Mouse (Mus musculus) liver, embryonic 15.5 days (tissue): ENCODE measurements around the gene Ano8. TPM values are rescaled to one million over a fixed set of nuclear protein-coding genes. Genes with fewer than 3 reads are reported as not detected.
A peak's percentile ranks its signal among the peaks of the same experiment; 100 is the strongest.

Source experiments
- ATAC-seq: fragments of 200-750 bp; cut with Nextera tagmentation; 2 replicates; pipeline ENCODE4 v1.8.0; 2017; ENCODE audit warnings: moderate number of reproducible peaks, mild to moderate bottlenecking, moderate library complexity; ENCODE audit not compliant: insufficient read depth
- H3K27ac ChIP-seq: fragments of 300-500 bp; sonication (generic); replicated peaks from 2 replicates; pipeline ENCODE4 v1.5.1; 2015; ENCODE audit warnings: mild to moderate bottlenecking, inconsistent platforms
- H3K27me3 ChIP-seq: fragments of 300-500 bp; sonication (generic); 2 replicates; pipeline ENCODE4 v1.6.1; 2015; ENCODE audit warnings: mild to moderate bottlenecking, inconsistent platforms
- H3K36me3 ChIP-seq: fragments of 300-500 bp; sonication (generic); replicated peaks from 2 replicates; pipeline ENCODE4 v1.6.1; 2015; ENCODE audit warnings: moderate library complexity, mild to moderate bottlenecking, inconsistent platforms
- H3K4me1 ChIP-seq: fragments of 300-500 bp; sonication (generic); replicated peaks from 2 replicates; pipeline ENCODE4 v1.6.1; 2015; ENCODE audit warnings: inconsistent platforms
- H3K4me2 ChIP-seq: fragments of 300-500 bp; sonication (generic); 2 replicates; pipeline ENCODE4 v1.6.1; 2015; ENCODE audit warnings: moderate library complexity, mild to moderate bottlenecking, inconsistent platforms
- H3K4me3 ChIP-seq: fragments of 300-500 bp; sonication (generic); replicated peaks from 2 replicates; pipeline ENCODE4 v1.5.1; 2015; ENCODE audit warnings: mild to moderate bottlenecking, inconsistent platforms
- H3K9ac ChIP-seq: fragments of 300-500 bp; sonication (generic); 2 replicates; pipeline ENCODE4 v1.6.1; 2015; ENCODE audit warnings: moderate library complexity, mild to moderate bottlenecking, inconsistent platforms
- H3K9me3 ChIP-seq: fragments of 300-500 bp; sonication (generic); replicated peaks from 2 replicates; pipeline ENCODE4 v1.6.1; 2016; ENCODE audit warnings: inconsistent platforms
- WGBS: fragments of 180-500 bp; shearing (Covaris S2); methylation state at CpG from one replicate; pipeline ENCODE4 v1.1.7; 2015; ENCODE audit warnings: mixed read lengths; ENCODE audit not compliant: insufficient replicate concordance; 5-methylcytosine and 5-hydroxymethylcytosine counted together
- polyA plus RNA-seq: library from polyadenylated mRNA; unstranded; fragments of >200 nt; fragmentation: Nextera tagmentation; extraction: Ambion mirVana; gene quantifications from 2 replicates; pipeline ENCODE4 v1.2.1, GENCODE M21; 2015

Gene Ano8
- polyA plus RNA-seq, 1 experiment from 2014 or later: 0.15 TPM

DNA sequence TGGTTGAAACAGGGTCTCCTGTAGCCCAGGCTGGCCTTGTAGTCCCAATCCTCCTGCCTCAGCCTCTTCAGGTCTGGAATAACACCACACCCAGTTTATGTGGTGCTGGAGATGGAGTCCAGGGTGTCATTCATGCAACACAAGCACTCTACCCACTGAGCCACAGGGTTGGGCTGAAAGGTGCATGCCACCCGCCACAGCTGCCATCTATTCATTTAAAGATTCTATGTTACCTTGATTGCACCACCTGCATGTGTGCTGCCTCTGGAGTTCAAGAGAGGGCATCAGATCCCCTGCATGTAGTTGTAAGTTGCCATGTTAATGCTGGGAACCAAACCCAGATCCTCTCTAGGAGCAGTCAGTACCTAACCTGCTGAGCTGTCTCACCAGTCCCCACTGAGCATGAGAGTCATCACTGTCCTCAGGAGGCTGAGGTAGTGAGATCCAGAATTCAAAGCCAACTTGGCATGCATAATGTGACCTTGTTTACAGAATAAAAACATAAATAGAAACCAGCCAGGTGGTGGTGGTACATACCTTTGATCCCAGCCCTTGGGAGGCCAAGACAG, 11.4 kb upstream of the Ano8 start:
- no peak for ATAC-seq
- H3K4me2 ChIP-seq: no peak overlapping the region
- H3K4me3 ChIP-seq: no peak overlapping the region
- 66% methylated on average over 1 of the region's 1 CpGs for WGBS
- peaks cover 17% of the 10 kb centered on the region for H3K36me3 ChIP-seq
- no peaks in the 10 kb centered on the region for H3K27me3 ChIP-seq
- H3K9me3 ChIP-seq: no peaks in the 10 kb centered on the region
- peaks cover 30% of the 10 kb centered on the region for H3K4me1 ChIP-seq
- no peak overlapping the region for H3K27ac ChIP-seq
- no peak overlapping the region for H3K9ac ChIP-seq

DNA sequence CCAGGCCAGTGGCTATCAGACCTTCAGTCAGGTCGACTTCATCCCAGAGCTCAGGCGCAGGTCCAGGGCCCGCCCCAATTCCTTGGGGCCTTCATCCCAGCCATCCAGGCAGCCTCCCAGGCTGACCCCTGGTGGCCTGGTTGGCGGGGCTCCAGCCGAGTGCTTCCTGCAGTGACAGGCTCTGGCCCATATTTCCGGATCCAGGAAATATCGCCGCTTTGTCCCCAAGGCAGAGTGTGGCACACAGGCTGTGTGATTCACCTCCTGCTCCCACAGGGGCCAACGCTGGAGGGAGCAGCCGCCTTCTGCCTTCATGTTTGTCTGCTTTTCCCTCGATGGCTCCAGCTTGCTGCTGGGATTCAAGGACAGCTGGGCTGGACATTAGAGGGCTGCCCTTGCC, 10.7 kb upstream of the Ano8 start:
- Histone ChIP-seq H3K27me3 (no peaks in the 10 kb centered on the region), H3K27ac (no peak overlapping the region), H3K9ac (no peak overlapping the region), H3K9me3 (no peaks in the 10 kb centered on the region), H3K4me1 (peaks cover 30% of the 10 kb centered on the region), H3K36me3 (peaks cover 19% of the 10 kb centered on the region), H3K4me2 (no peak overlapping the region), H3K4me3 (no peak overlapping the region)
- 49% methylated on average over 11 of the region's 11 CpGs for WGBS
- ATAC-seq: no peak; the same call in 1 of the 2 replicates

DNA sequence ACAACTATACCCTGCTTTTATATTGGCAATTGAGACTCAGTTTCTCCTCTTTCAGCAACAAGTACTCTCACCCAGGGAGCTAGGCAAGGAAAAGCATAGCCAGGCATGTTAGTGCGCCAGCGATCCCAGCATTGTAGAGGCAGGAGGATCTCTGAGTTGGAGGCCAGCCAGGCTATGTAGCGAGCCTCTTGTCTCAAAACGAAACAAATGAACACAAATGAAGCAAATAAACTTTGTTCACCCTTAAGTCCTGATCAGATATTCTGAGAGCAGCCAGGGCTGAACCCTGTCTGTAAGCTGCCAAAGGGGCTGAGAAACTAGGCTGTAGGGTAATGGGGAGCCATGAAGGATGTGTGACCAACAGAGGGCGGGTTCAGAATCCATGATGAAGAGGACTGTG, 10.0 kb upstream of the Ano8 start:
- no peak overlapping the region for H3K9ac ChIP-seq
- no peak for ATAC-seq
- H3K36me3 ChIP-seq: peaks cover 26% of the 10 kb centered on the region
- H3K4me1 ChIP-seq: peaks cover 30% of the 10 kb centered on the region
- H3K27ac ChIP-seq: no peak overlapping the region
- H3K27me3 ChIP-seq: no peaks in the 10 kb centered on the region
- WGBS: 75% methylated on average over 5 of the region's 5 CpGs
- H3K4me2 ChIP-seq: no peak overlapping the region
- no peaks in the 10 kb centered on the region for H3K9me3 ChIP-seq
- no peak overlapping the region for H3K4me3 ChIP-seq

DNA sequence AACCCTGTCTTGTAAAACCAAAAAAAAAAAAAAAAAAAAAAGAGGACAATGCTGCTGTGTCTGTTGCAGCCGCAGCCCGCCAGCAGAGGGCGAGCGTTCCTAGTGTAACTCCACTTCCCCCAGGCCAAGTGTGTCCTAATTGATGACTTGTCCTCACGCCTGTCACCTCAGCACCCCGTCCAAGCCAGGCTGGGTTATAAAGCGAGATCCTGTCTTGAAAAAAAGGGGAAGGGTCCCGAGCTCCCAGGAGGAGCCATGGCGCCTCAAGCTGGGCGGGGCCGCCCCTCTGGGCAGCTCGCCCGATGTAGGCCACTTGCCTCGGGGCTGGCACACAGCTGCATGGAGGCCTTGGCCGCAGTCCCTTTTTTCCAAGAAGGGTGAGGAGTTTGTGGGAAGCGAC, 9.3 kb upstream of the Ano8 start:
- Histone ChIP-seq H3K4me1 (peaks cover 32% of the 10 kb centered on the region), H3K4me2 (no peak overlapping the region)

DNA sequence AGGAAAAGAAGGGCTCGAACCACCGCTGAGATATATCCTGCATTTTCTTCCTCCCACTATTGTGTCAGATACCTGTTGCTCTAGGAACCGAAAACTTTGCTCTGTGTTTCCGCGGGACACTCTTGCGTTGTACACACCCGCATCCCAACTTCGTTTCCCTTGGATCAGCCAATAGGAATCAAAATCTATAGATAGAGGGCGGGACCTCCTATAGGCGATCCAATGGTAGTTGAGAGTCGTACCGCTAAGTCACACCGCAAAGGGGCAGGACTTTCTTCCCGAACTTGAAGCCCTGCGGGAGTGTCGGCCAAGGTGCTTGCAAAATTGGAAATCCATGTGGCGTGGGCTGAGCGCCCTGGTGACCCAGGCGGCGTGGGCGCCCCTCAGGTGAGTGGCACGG, 2.7 kb upstream of the Ano8 start:
- Histone ChIP-seq H3K27me3 (peaks cover 5% of the 10 kb centered on the region; the same call in 1 of the 2 replicates), H3K9me3 (no peaks in the 10 kb centered on the region), H3K4me1 (peaks cover 49% of the 10 kb centered on the region), H3K4me2 (peak overlapping the region; percentile 99), H3K9ac (peak overlapping the region; percentile 72), H3K36me3 (peaks cover 23% of the 10 kb centered on the region), H3K4me3 (peak overlapping the region; percentile 79), H3K27ac (peak overlapping the region; percentile 82)
- under 1% methylated on average over 22 of the region's 22 CpGs for WGBS
- ATAC-seq: peak; percentile 91

More for the DNA sequence above, 9.3 kb upstream of the Ano8 start:
- no peak for ATAC-seq
- Histone ChIP-seq H3K9ac (no peak overlapping the region), H3K27me3 (no peaks in the 10 kb centered on the region), H3K27ac (no peak overlapping the region), H3K9me3 (no peaks in the 10 kb centered on the region), H3K4me3 (no peak overlapping the region), H3K36me3 (peaks cover 29% of the 10 kb centered on the region)
- WGBS: 29% methylated on average over 16 of the region's 16 CpGs

DNA sequence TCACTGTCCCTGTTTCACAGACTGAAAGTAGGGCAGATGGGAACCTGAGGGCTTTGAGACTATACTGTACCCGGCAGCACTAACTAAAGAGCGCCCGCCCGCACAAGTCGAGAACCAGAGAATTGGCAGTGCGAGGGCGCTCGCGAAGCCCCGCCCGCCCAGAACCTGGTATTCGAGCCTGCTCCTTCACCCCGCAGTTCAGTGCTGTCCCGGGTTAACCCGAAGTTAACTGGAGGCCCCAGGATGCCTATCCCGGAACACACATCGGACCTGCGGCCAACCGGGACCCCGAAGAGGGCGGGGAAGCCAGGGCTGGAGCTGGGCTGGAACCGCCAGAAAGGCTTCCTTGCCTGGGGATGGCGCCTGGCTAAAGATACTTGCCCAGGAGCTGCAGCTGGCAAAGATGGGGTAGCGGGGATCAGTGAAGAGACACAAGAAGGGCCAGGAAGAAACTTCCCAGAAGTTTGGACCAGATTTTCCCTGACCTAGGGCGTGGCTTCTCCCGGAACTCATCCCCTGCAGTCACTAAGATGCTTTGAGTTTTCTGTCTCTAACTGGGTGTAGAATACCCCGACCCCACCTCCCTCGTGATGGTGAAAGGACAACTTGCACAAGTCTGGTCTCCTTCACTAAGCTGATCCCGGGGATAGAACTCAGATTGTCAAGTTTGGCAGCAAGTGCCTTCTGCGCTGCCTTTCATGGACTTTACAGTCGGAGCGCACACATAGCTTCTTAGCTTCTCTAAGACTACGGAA, 2.1 kb upstream of the Ano8 start, which contains the start of gene Gtpbp3:
Gene Gtpbp3, plus strand, starts transcription at position 413 of the 755 bp plus-strand sequence.
- ATAC-seq: peak; percentile 23
- H3K27ac ChIP-seq: peak within 1 kb of the TSS; percentile 82
- no peaks in the 10 kb centered on the region for H3K9me3 ChIP-seq
- peak within 1 kb of the TSS; percentile 79 for H3K4me3 ChIP-seq
- H3K36me3 ChIP-seq: peaks cover 19% of the 10 kb centered on the region
- peak within 1 kb of the TSS; percentile 72 for H3K9ac ChIP-seq
- under 1% methylated on average over 33 of the region's 33 CpGs for WGBS
- peaks cover 5% of the 10 kb centered on the region; the same call in 1 of the 2 replicates for H3K27me3 ChIP-seq
- peak within 1 kb of the TSS; percentile 99 for H3K4me2 ChIP-seq
- H3K4me1 ChIP-seq: peaks cover 46% of the 10 kb centered on the region

DNA sequence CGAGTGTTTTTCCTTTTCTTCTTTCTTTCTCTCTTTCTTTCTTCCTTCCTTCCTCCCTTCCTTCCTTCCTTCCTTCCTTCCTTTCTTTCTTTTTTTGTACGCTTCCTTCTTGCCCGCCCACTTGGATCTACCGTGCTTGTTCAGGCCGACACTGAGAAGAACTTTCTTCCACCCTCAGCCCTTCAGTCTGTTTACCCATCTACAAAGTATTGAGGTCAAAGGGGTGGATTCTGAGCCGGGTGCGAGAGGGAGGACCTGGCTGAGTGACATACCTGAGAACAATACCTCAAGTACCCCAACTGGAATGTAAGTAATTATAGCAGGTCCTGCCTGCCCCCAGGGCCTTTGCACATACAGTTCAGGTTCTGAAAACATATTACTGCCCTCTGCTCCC, 370 bp upstream of the Ano8 start:
- peaks cover 11% of the 10 kb centered on the region for H3K27me3 ChIP-seq
- H3K9ac ChIP-seq: no peak overlapping the region
- H3K27ac ChIP-seq: no peak overlapping the region
- H3K9me3 ChIP-seq: no peaks in the 10 kb centered on the region
- peaks cover 7% of the 10 kb centered on the region; the same call in 1 of the 2 replicates for H3K36me3 ChIP-seq
- ATAC-seq: no peak
- peak overlapping the region; percentile 62 for H3K4me3 ChIP-seq
- peaks cover 46% of the 10 kb centered on the region for H3K4me1 ChIP-seq
- WGBS: 28% methylated on average over 7 of the region's 7 CpGs
- peak overlapping the region; percentile 86 for H3K4me2 ChIP-seq

DNA sequence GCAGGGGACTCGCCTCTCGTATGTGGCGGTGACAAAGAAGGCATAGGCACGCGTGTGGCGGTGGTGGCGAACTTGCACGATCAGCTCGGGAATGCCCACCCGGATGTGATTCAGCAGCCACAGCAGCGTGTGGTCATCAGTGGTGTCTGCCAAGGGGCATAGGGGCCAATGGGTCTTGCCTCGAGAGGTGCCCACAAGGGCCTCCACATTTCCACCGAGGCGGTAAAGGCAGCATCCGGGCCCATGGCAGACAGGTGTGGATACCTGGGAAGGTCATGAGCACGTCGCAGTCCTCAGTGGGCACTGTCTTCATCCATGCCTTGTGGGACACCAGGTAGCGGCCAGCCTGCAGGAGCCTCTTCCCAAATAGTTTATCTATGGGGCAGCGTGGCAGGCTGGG, 1.0 kb downstream of the Ano8 start:
- Histone ChIP-seq H3K27me3 (peaks cover 15% of the 10 kb centered on the region), H3K9me3 (no peaks in the 10 kb centered on the region), H3K9ac (no peak overlapping the region), H3K4me3 (no peak overlapping the region), H3K4me1 (peaks cover 54% of the 10 kb centered on the region), H3K36me3 (no peaks in the 10 kb centered on the region), H3K4me2 (no peak overlapping the region; the same call in 1 of the 2 replicates), H3K27ac (no peak overlapping the region)
- WGBS: 85% methylated on average over 19 of the region's 19 CpGs
- ATAC-seq: no peak

DNA sequence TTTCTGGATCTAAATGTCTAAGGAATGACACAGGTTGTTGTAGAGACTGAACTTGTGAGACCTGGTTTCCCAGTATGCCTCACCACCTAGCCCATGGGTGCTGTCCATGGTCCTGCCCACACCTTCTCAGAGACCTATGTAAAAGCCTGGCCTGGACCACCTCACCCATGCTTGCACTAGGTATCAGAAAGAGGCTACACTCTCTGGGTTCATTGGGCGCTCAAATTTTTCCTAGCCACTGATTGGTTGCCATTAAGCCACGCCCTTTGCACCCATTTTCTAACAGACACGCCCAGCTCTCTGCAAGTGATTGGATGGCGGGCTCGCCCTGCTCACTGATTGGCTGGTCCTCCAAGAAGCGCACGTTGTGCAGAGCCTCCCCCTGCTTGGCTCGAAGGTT, 1.8 kb downstream of the Ano8 start:
- H3K9ac ChIP-seq: no peak overlapping the region
- H3K4me2 ChIP-seq: no peak overlapping the region
- 47% methylated on average over 8 of the region's 8 CpGs for WGBS
- no peak overlapping the region for H3K27ac ChIP-seq
- H3K4me3 ChIP-seq: no peak overlapping the region
- ATAC-seq: no peak
- no peaks in the 10 kb centered on the region for H3K9me3 ChIP-seq
- H3K36me3 ChIP-seq: no peaks in the 10 kb centered on the region
- peaks cover 47% of the 10 kb centered on the region for H3K4me1 ChIP-seq
- H3K27me3 ChIP-seq: peaks cover 15% of the 10 kb centered on the region

DNA sequence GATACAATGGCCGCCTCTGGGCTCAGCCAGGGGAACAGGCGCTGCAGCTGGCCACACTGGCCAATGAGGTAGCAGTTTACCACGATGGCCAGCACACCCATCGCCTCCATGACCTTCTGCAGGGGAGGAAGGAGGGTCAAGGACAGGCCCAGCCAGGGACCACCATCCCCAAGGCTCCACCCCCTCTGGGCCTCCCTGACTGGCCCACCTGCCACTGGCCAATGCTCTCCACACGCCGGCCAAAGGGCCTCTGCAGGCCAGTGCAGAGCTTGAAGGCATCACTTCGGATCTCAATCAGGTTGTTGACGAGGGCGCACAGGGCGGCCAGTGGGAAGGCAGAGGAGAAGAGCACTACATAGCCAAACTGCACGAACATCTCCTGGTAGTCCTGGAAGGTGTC, 6.8 kb downstream of the Ano8 start:
- no peaks in the 10 kb centered on the region for H3K9me3 ChIP-seq
- peaks cover 39% of the 10 kb centered on the region for H3K4me1 ChIP-seq
- no peak overlapping the region for H3K4me3 ChIP-seq
- H3K9ac ChIP-seq: no peak overlapping the region
- no peak overlapping the region for H3K4me2 ChIP-seq
- 75% methylated on average over 11 of the region's 11 CpGs for WGBS
- ATAC-seq: no peak
- peaks cover 15% of the 10 kb centered on the region for H3K36me3 ChIP-seq
- peaks cover 25% of the 10 kb centered on the region for H3K27me3 ChIP-seq
- no peak overlapping the region for H3K27ac ChIP-seq

DNA sequence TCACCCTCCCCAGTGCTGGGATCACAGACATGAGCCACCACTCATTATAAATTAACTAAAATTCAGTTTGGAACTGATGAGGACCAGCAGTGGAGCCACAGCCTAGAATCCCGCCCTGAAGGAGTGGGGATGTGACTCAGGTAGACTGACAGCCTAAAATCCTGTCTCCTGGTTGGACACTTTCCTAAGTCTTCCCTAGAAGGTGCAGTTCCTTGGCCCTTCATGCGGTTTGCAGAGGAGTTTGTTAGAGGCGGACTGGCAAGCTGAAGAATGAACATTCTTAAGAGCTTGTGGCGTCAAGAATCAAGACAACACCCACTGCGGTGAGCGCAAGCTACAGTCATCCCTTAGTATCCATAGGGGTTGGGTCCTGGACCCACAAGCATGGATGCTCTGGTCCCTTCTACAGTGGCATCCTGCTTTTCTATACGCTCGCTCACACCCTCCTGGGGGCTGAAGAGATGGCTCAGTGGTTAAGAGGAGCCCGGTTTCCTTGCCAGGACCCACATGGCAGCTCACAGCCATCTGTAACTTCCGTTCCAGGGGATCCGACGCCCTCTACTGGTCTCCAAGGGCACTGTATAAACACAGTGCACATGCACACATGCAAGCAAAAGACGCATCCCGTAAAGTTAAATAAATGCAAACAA, 8.4 kb downstream of the Ano8 start:
- WGBS: 42% methylated on average over 14 of the region's 14 CpGs
- Histone ChIP-seq H3K27me3 (peaks cover 25% of the 10 kb centered on the region), H3K4me2 (peak overlapping the region; percentile 95), H3K27ac (no peak overlapping the region), H3K36me3 (peaks cover 31% of the 10 kb centered on the region), H3K9ac (no peak overlapping the region), H3K4me1 (peaks cover 39% of the 10 kb centered on the region), H3K4me3 (peak overlapping the region; percentile 67), H3K9me3 (no peaks in the 10 kb centered on the region)
- no peak for ATAC-seq
